Mouse (Mus musculus) forebrain, embryonic 10.5 days (tissue): Measurements from ENCODE around the gene Slc43a1. TPM values are rescaled to one million over a fixed set of nuclear protein-coding genes. Genes with fewer than 3 reads are reported as not detected.
"Not testable (repeated sequence)": the region's sequence is repeated elsewhere in the genome, so short reads cannot be mapped to it uniquely, and the experiment has no call there.

Experiments
- DNase-seq: peaks from one replicate; pipeline ENCODE4 v3.0.0-alpha.2; 2017; ENCODE audit warnings: low spot score; ENCODE audit errors: extremely low spot score
- H3K27ac ChIP-seq: fragments of 300-500 bp; sonication (generic); 2 replicates; pipeline ENCODE4 v1.5.1; 2016; ENCODE audit warnings: mild to moderate bottlenecking
- H3K27me3 ChIP-seq: fragments of 300-500 bp; sonication (generic); 2 replicates; pipeline ENCODE4 v1.6.1; 2016; ENCODE audit warnings: mild to moderate bottlenecking; ENCODE audit not compliant: poor library complexity, severe bottlenecking
- H3K36me3 ChIP-seq: fragments of 300-500 bp; sonication (generic); replicated peaks from 2 replicates; pipeline ENCODE4 v1.6.1; 2016; ENCODE audit warnings: mild to moderate bottlenecking, moderate library complexity
- H3K4me1 ChIP-seq: fragments of 300-500 bp; sonication (generic); 2 replicates; pipeline ENCODE4 v1.6.1; 2016
- H3K4me3 ChIP-seq: fragments of 300-500 bp; sonication (generic); 2 replicates; pipeline ENCODE4 v1.5.1; 2016; ENCODE audit warnings: mild to moderate bottlenecking, moderate library complexity
- H3K9me3 ChIP-seq: fragments of 300-500 bp; sonication (generic); 2 replicates; pipeline ENCODE4 v1.6.1; 2016; ENCODE audit warnings: mild to moderate bottlenecking, moderate library complexity
- WGBS: fragments of 180-500 bp; shearing (Covaris S2); methylation state at CpG from one replicate; pipeline ENCODE4 v1.1.7; 2016; 5-methylcytosine and 5-hydroxymethylcytosine counted together
- polyA plus RNA-seq: library from polyadenylated mRNA; unstranded; fragments of >200 nt; fragmentation: Nextera tagmentation; extraction: Ambion mirVana; gene quantifications from 2 replicates; pipeline ENCODE4 v1.2.1, GENCODE M21; 2016

Gene Slc43a1
- polyA plus RNA-seq, result 28.5 and 29.3 TPM in 2 replicates

- Histone ChIP-seq H3K27me3 (peaks cover 25% of the 10 kb centered on the region), H3K4me1 (peaks cover 41% of the 10 kb centered on the region), H3K27ac (peak within 1 kb of the TSS; percentile 96), H3K36me3 (no peaks in the 10 kb centered on the region), H3K9me3 (no peaks in the 10 kb centered on the region), H3K4me3 (peak within 1 kb of the TSS; percentile 79)
- WGBS, result 15% methylated on average over 10 of the region's 10 CpGs
- DNase-seq, result no peak
These were observed at the start of gene Slc43a1 for GRCm38 (mm10) chr2:84838593-84838949. Slc43a1 (plus strand) TSS chr2:84838850.

- 57% methylated on average over 9 of the region's 9 CpGs for WGBS
- Histone ChIP-seq H3K36me3 (no peaks in the 10 kb centered on the region), H3K9me3 (peaks cover 14% of the 10 kb centered on the region), H3K27ac (no peak overlapping the region), H3K4me3 (no peak overlapping the region), H3K4me1 (peaks cover 13% of the 10 kb centered on the region; the same call in 1 of the 2 replicates), H3K27me3 (0 out of 2 replicates have a peak, but pooled peaks cover 10% of the 10 kb centered on the region)
- no peak for DNase-seq
These were observed 48.2 kb upstream of the Slc43a1 start for GRCm38 (mm10) chr2:84790418-84790817.

- H3K9me3 ChIP-seq, result peaks cover 18% of the 10 kb centered on the region
- H3K4me1 ChIP-seq, result peaks cover 8% of the 10 kb centered on the region; the same call in 1 of the 2 replicates
- DNase-seq, result no peak
- no peak overlapping the region for H3K4me3 ChIP-seq
- 94% methylated on average over 3 of the region's 3 CpGs for WGBS
- no peaks in the 10 kb centered on the region for H3K36me3 ChIP-seq
- no peak overlapping the region for H3K27ac ChIP-seq
- H3K27me3 ChIP-seq, result 0 out of 2 replicates have a peak, but pooled peaks cover 10% of the 10 kb centered on the region
These were observed 46.1 kb upstream of the Slc43a1 start for GRCm38 (mm10) chr2:84792516-84792915.

GRCm38 (mm10) chr2:84793154-84793553, 45.5 kb upstream of the Slc43a1 start:
- H3K36me3 ChIP-seq, result no peaks in the 10 kb centered on the region
- H3K4me3 ChIP-seq, result no peak overlapping the region
- peaks cover 13% of the 10 kb centered on the region for H3K4me1 ChIP-seq
- peaks cover 18% of the 10 kb centered on the region for H3K9me3 ChIP-seq
- 84% methylated on average over 3 of the region's 3 CpGs for WGBS
- H3K27me3 ChIP-seq, result 0 out of 2 replicates have a peak, but pooled peaks cover 10% of the 10 kb centered on the region
- no peak for DNase-seq
- H3K27ac ChIP-seq, result no peak overlapping the region

GRCm38 (mm10) chr2:84793871-84794270, 44.8 kb upstream of the Slc43a1 start:
- H3K36me3 ChIP-seq, result no peaks in the 10 kb centered on the region
- H3K27me3 ChIP-seq, result 0 out of 2 replicates have a peak, but pooled peaks cover 10% of the 10 kb centered on the region
- no peak for DNase-seq
- H3K4me1 ChIP-seq, result peaks cover 20% of the 10 kb centered on the region
- no peak overlapping the region for H3K4me3 ChIP-seq
- 86% methylated on average over 3 of the region's 3 CpGs for WGBS
- H3K9me3 ChIP-seq, result peaks cover 18% of the 10 kb centered on the region
- no peak overlapping the region for H3K27ac ChIP-seq

- Histone ChIP-seq H3K36me3 (no peaks in the 10 kb centered on the region), H3K4me1 (peaks cover 20% of the 10 kb centered on the region), H3K27me3 (no peaks in the 10 kb centered on the region), H3K27ac (peak overlapping the region; percentile 84), H3K4me3 (peak overlapping the region; percentile 67), H3K9me3 (peaks cover 18% of the 10 kb centered on the region)
- peak; percentile 85 for DNase-seq
- WGBS, result 10% methylated on average over 13 of the region's 13 CpGs
These were observed 40.7 kb upstream of the Slc43a1 start for GRCm38 (mm10) chr2:84797833-84798492.

GRCm38 (mm10) chr2:84798493-84798921, 40.1 kb upstream of the Slc43a1 start, which contains the start of gene Ube2l6:
Ube2l6 (plus strand) TSS chr2:84798828.
- H3K9me3 ChIP-seq, result peaks cover 18% of the 10 kb centered on the region
- no peaks in the 10 kb centered on the region for H3K27me3 ChIP-seq
- DNase-seq, result peak; percentile 71
- peak within 1 kb of the TSS; percentile 84 for H3K27ac ChIP-seq
- peak within 1 kb of the TSS; percentile 67 for H3K4me3 ChIP-seq
- no peaks in the 10 kb centered on the region for H3K36me3 ChIP-seq
- WGBS, result under 1% methylated on average over 21 of the region's 21 CpGs
- H3K4me1 ChIP-seq, result peaks cover 20% of the 10 kb centered on the region

- Histone ChIP-seq H3K4me1 (peaks cover 20% of the 10 kb centered on the region), H3K27ac (peak overlapping the region; percentile 84), H3K4me3 (peak overlapping the region; percentile 67), H3K27me3 (no peaks in the 10 kb centered on the region), H3K36me3 (no peaks in the 10 kb centered on the region), H3K9me3 (peaks cover 16% of the 10 kb centered on the region)
- DNase-seq, result peak; percentile 54
- 2% methylated on average over 16 of the region's 16 CpGs for WGBS
These were observed 39.5 kb upstream of the Slc43a1 start for GRCm38 (mm10) chr2:84799041-84799561.

- H3K27ac ChIP-seq, result no peak overlapping the region
- H3K36me3 ChIP-seq, result no peaks in the 10 kb centered on the region
- peaks cover 20% of the 10 kb centered on the region for H3K4me1 ChIP-seq
- no peak overlapping the region for H3K4me3 ChIP-seq
- H3K9me3 ChIP-seq, result peaks cover 4% of the 10 kb centered on the region
- 83% methylated on average over 4 of the region's 4 CpGs for WGBS
- DNase-seq, result no peak
- no peaks in the 10 kb centered on the region for H3K27me3 ChIP-seq
These were observed 38.3 kb upstream of the Slc43a1 start for GRCm38 (mm10) chr2:84800304-84800703.

GRCm38 (mm10) chr2:84801223-84801622, 37.4 kb upstream of the Slc43a1 start:
- not testable (repeated sequence) for DNase-seq, H3K4me3 ChIP-seq, H3K27me3 ChIP-seq, H3K9me3 ChIP-seq, H3K27ac ChIP-seq, H3K36me3 ChIP-seq
- H3K4me1 ChIP-seq, result peaks cover 20% of the 10 kb centered on the region
- WGBS, result 82% methylated on average over 5 of the region's 5 CpGs

- Histone ChIP-seq H3K27ac (no peak overlapping the region), H3K4me3 (no peak overlapping the region), H3K9me3 (no peaks in the 10 kb centered on the region), H3K36me3 (no peaks in the 10 kb centered on the region; the same call in 1 of the 2 replicates), H3K4me1 (peaks cover 7% of the 10 kb centered on the region), H3K27me3 (no peaks in the 10 kb centered on the region)
- WGBS, result 85% methylated on average over 7 of the region's 7 CpGs
- no peak for DNase-seq
These were observed 34.7 kb upstream of the Slc43a1 start for GRCm38 (mm10) chr2:84803963-84804362.

- no peaks in the 10 kb centered on the region for H3K9me3 ChIP-seq
- H3K27me3 ChIP-seq, result no peaks in the 10 kb centered on the region
- H3K36me3 ChIP-seq, result peaks cover 2% of the 10 kb centered on the region; the same call in 1 of the 2 replicates
- H3K4me1 ChIP-seq, result peaks cover 10% of the 10 kb centered on the region
- no peak for DNase-seq
- no peak overlapping the region for H3K4me3 ChIP-seq
- 80% methylated on average over 5 of the region's 5 CpGs for WGBS
- no peak overlapping the region for H3K27ac ChIP-seq
These were observed 32.1 kb upstream of the Slc43a1 start for GRCm38 (mm10) chr2:84806546-84806945.

GRCm38 (mm10) chr2:84809330-84809729, 29.3 kb upstream of the Slc43a1 start:
- DNase-seq, result no peak
- Histone ChIP-seq H3K4me1 (peaks cover 10% of the 10 kb centered on the region), H3K4me3 (no peak overlapping the region), H3K9me3 (no peaks in the 10 kb centered on the region), H3K36me3 (peaks cover 2% of the 10 kb centered on the region; the same call in 1 of the 2 replicates), H3K27me3 (no peaks in the 10 kb centered on the region), H3K27ac (no peak overlapping the region)
